Mouse (Mus musculus) E14TG2a.4 (cell line): Measurements from ENCODE around the gene Carnmt1.

Experiments used
- CTCF ChIP-seq: conservative IDR thresholded peaks from 2 replicates; pipeline ENCODE4 v1.5.1; 2014; ENCODE audit warnings: low read length
- NANOG ChIP-seq: IDR thresholded peaks from 2 replicates; pipeline ENCODE4 v1.6.1; 2014; ENCODE audit warnings: borderline replicate concordance, low read length, mixed read lengths
- POU5F1 ChIP-seq: IDR thresholded peaks from 2 replicates; pipeline ENCODE4 v1.6.1; 2014; ENCODE audit warnings: low read length, borderline replicate concordance

DNA sequence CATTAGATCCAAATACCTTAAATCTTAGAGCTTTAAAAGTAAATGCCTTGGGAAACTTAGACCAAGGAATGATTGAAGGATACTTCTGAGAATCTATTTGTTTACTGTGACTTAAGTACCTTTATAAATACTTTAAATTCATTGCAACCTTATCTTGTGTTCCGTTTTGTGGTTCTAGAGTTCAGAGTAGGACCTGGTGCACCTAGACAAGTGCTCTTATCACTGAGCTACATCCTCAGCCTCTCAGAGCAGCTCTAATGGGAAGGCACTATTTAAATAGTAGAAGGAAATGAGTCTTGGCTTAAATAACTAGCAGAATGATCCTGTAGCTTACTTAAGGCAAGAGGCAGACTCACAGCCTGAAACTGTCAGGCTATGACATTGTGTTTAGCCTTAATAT is 25.0 kb downstream of the Carnmt1 start:
- TF ChIP-seq CTCF (no peak), NANOG (no peak), POU5F1 (no peak)
